Mouse (Mus musculus): Measurements from ENCODE around the gene Pdia3.
"Not testable (repeated sequence)": the region's sequence is repeated elsewhere in the genome, so short reads cannot be mapped to it uniquely, and the experiment has no call there.

Pdia3 gene

DNA sequence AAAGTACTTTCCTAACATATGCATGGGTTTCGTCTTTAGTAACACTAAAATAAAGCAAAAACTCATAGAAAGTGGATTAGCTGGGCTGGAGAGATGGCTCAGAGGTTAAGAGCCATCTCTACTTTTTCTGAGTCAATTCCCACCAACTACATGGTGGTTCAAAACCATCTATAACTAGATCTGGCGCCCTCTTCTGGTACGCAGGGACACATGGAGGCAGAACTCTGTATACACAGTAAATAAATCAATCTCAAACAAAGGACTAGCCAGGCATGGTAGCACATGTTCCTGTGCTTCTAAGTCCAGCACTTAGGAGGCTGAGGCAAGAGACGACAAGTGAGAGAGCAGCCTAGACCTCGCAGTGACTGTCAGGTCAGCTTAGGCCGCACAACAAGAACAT lies 55.4 kb downstream of the Pdia3 start:
- in situ Hi-C loops (cut with MboI; ENCODE audit: low pct_unique_long_range_greater_than_20kb in 1 of 2, low sequenced_read_pairs in 2 of 2, unreplicated experiment in 1 of 2): not testable (repeated sequence)

DNA sequence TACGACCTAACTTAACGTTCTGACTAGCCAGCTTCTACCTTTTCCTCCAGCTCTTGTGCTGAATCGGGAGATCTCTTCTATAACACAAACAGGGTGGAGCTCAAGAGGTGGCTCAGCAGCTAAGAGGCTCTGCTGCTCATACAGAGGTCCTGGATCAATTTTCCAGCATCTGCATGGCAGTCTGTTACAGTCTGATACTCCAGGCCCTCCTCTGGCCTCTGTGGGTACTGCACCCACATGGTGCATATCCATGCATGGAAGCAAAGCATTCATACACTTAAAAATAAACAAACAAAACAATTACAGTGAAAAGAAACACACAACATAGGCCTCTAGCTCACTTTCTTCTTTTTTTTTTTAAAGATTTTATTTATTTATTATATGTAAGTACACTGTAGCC lies 59.2 kb downstream of the Pdia3 start:
- in situ Hi-C loops (cut with MboI; ENCODE audit: low pct_unique_long_range_greater_than_20kb in 1 of 2, low sequenced_read_pairs in 2 of 2, unreplicated experiment in 1 of 2): not testable (repeated sequence)

- in situ Hi-C loops (cut with MboI; ENCODE audit: low pct_unique_long_range_greater_than_20kb in 1 of 2, low sequenced_read_pairs in 2 of 2, unreplicated experiment in 1 of 2): not testable (repeated sequence)
These were observed 60.0 kb downstream of the Pdia3 start, which contains the start of gene Mfap1b for GRCm38 (mm10) chr2:121473301-121474179. Mfap1b (minus strand) TSS chr2:121474067.

DNA sequence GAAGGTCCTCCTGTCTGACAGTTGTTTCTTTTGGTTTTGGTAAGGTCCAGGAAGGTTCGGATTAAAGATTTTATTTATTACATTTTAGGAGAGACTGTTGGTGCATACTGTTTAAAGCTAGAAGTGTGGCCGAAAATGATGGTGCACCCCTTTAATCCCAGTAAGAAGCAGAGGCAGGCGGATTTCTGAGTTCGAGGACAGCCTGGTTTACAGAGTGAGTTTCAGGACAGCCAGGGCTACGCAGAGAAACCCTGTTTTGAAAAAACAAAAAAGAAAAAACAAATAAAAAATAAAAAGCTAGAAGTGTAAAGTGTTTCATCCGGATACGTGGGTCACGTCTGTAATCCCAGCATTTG lies 60.6 kb downstream of the Pdia3 start:
- in situ Hi-C loops (cut with MboI; ENCODE audit: low pct_unique_long_range_greater_than_20kb in 1 of 2, low sequenced_read_pairs in 2 of 2, unreplicated experiment in 1 of 2): no loop called here

GRCm38 (mm10) chr2:121475306-121475705 lies 61.7 kb downstream of the Pdia3 start:
- in situ Hi-C loops (cut with MboI; ENCODE audit: low pct_unique_long_range_greater_than_20kb in 1 of 2, low sequenced_read_pairs in 2 of 2, unreplicated experiment in 1 of 2): loop anchor here in 1 of 2 experiments (5.0 kb wide), 1 partner anchor 42 kb away; no protein-coding TSS in a partner anchor

- in situ Hi-C loops (cut with MboI; ENCODE audit: low pct_unique_long_range_greater_than_20kb in 1 of 2, low sequenced_read_pairs in 2 of 2, unreplicated experiment in 1 of 2): loop anchor here in 1 of 2 experiments (5.0 kb wide), 1 partner anchor 40 kb away; no protein-coding TSS in a partner anchor
These were observed 64.1 kb downstream of the Pdia3 start for GRCm38 (mm10) chr2:121477491-121478266.

DNA sequence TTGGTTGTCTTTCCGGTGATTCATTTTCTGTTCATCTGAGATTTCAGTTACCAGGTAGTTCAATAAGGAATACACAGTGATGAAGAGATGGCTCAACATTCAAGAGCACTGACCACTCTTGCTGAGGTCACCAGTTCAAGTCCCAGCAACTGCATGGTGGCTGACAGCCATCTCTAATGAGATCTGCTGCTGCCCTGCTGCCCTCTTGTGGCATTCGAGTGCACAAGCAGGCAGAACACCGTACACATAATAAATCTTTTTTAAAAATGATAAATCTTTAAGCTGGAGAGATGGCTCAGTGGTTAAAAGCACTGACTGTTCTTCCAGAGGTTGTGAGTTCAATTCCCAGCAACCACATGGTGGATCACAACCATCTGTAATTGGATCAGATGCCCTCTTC lies 66.9 kb downstream of the Pdia3 start:
- in situ Hi-C loops (cut with MboI; ENCODE audit: low pct_unique_long_range_greater_than_20kb in 1 of 2, low sequenced_read_pairs in 2 of 2, unreplicated experiment in 1 of 2): no loop called here

DNA sequence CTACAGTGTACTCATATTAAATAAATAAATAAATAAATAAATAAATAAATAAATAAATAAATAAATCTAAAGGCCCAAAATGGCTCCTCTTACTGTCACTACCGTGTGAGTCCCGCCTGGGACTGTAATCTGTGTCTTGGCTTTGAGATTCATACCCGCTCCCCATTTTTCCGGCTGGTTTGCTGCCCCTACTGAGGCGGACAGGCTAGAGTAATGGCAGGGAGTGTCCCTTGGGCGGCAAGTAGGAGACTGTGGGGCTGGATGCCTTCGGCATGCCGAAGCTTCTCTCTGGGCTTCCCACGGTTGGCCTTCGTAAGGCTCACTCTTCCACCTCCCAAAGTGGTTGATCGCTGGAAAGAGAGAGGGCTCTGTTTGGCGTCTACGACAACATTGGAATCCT lies 67.3 kb downstream of the Pdia3 start:
- in situ Hi-C loops (cut with MboI; ENCODE audit: low pct_unique_long_range_greater_than_20kb in 1 of 2, low sequenced_read_pairs in 2 of 2, unreplicated experiment in 1 of 2): not testable (repeated sequence)

GRCm38 (mm10) chr2:121483576-121483975 lies 70.0 kb downstream of the Pdia3 start:
- in situ Hi-C loops (cut with MboI; ENCODE audit: low pct_unique_long_range_greater_than_20kb in 1 of 2, low sequenced_read_pairs in 2 of 2, unreplicated experiment in 1 of 2): no loop called here

- in situ Hi-C loops (cut with MboI; ENCODE audit: low pct_unique_long_range_greater_than_20kb in 1 of 2, low sequenced_read_pairs in 2 of 2, unreplicated experiment in 1 of 2): not testable (repeated sequence)
These were observed 70.8 kb downstream of the Pdia3 start for GRCm38 (mm10) chr2:121484403-121484802.
